13 mouse cellular contexts compared by ENCODE assay signal in the genomic region with DNA sequence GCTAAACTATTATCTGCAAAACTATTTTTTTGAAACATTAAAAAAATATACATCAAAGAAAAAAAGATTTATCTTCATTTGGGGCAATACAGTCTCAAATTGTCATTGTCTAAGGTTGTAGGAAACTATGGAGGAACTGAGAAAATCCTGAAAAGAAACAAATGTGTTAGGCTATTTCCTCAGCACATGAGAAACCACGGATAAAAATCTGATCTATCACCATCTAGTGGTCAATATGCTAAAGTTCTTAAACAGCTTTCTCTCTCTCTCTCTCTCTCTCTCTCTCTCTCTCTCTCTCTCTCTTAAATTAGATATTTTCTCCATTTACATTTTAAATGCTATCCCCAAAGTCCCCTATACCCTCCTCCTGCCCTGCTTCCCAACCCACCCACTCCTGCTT.
DNase-seq lines count a peak whose midpoint lies in the region; ATAC-seq and TF ChIP-seq lines count a peak whose summit lies in the region.
"Had no signal": no experiment of that assay in that cellular context is flagged by ENCODE, and none has a peak within 500 bp of the region (broad histone marks: within the 10 kb centered on the region; RNA-seq: fewer than 3 reads in every experiment).

No protein-coding gene starts in this region.

- TF ChIP-seq CTCF in intestine, postnatal 0 days (IDR thresholded peaks at IDR 0.05; ENCODE audit: low read depth), result peak; percentile 36; the same call in 1 of the 2 replicates
- peak; percentile 66 for TF ChIP-seq CTCF in midbrain, postnatal 0 days (IDR thresholded peaks at IDR 0.05)

- H3K36me3 ChIP-seq in intestine, postnatal 0 days (ENCODE audit: control insufficient read depth, insufficient read depth), result no peaks in the 10 kb centered on the region
- no peaks in the 10 kb centered on the region for H3K36me3 ChIP-seq in intestine, embryonic 16.5 days (ENCODE audit: control insufficient read depth, insufficient read depth, low read length)
- no peaks in the 10 kb centered on the region for H3K36me3 ChIP-seq in midbrain, postnatal 0 days (ENCODE audit: insufficient read depth, low read length)
- H3K36me3 ChIP-seq in midbrain, embryonic 16.5 days (ENCODE audit: control insufficient read depth, insufficient read depth, low read length), result no peaks in the 10 kb centered on the region
- H3K36me3 ChIP-seq: embryonic facial prominence, embryonic 15.5 days; G1E had no signal

- no peak overlapping the region for H3K9ac ChIP-seq in intestine, postnatal 0 days (ENCODE audit: low read depth, low read length)
- no peak overlapping the region for H3K9ac ChIP-seq in intestine, embryonic 16.5 days (ENCODE audit: low read depth, low read length)
- no peak overlapping the region for H3K9ac ChIP-seq in midbrain, postnatal 0 days (replicated peaks; ENCODE audit: low read length, poor library complexity, severe bottlenecking)
- no peak overlapping the region for H3K9ac ChIP-seq in midbrain, embryonic 16.5 days (ENCODE audit: low read depth, low read length)
- H3K9ac ChIP-seq: embryonic facial prominence, embryonic 15.5 days; liver, embryonic 14.5 days had no signal

- DNase-seq in midbrain, postnatal 0 days (ENCODE audit: low spot score), result peak; percentile 54
- DNase-seq in adipocyte (ENCODE audit: low spot score), result peak; percentile 41
- DNase-seq in spleen, adult 12 weeks (ENCODE audit: low spot score), result no peak
- DNase-seq in ovary, postnatal 10 days (ENCODE audit: low spot score), result no peak
- DNase-seq: cerebellum, postnatal 10 days; kidney, postnatal 25 days had no signal

- no peaks in the 10 kb centered on the region for H3K9me3 ChIP-seq in intestine, postnatal 0 days (ENCODE audit: control insufficient read depth)
- H3K9me3 ChIP-seq in intestine, embryonic 16.5 days (ENCODE audit: control insufficient read depth, low read length), result no peaks in the 10 kb centered on the region
- H3K9me3 ChIP-seq in midbrain, postnatal 0 days (ENCODE audit: low read length), result no peaks in the 10 kb centered on the region
- no peaks in the 10 kb centered on the region for H3K9me3 ChIP-seq in midbrain, embryonic 16.5 days (replicated peaks; ENCODE audit: control insufficient read depth, low read length, poor library complexity, severe bottlenecking)
- H3K9me3 ChIP-seq: embryonic facial prominence, embryonic 15.5 days; G1E had no signal

- no peak overlapping the region for H3K4me3 ChIP-seq in intestine, postnatal 0 days (ENCODE audit: low read depth, low read length)
- H3K4me3 ChIP-seq in intestine, embryonic 16.5 days (ENCODE audit: low read length), result no peak overlapping the region
- no peak overlapping the region for H3K4me3 ChIP-seq in midbrain, postnatal 0 days (ENCODE audit: low read depth, low read length)
- no peak overlapping the region for H3K4me3 ChIP-seq in midbrain, embryonic 16.5 days (ENCODE audit: low read depth, low read length)
- H3K4me3 ChIP-seq: embryonic facial prominence, embryonic 15.5 days had no signal

- ATAC-seq in intestine, postnatal 0 days, result no peak
- no peak for ATAC-seq in intestine, embryonic 16.5 days
- no peak for ATAC-seq in midbrain, postnatal 0 days (ENCODE audit: low FRiP score)
- ATAC-seq in midbrain, embryonic 16.5 days, result no peak
- ATAC-seq: inflammation-experienced regulatory T-cells, adult 6 months had no signal

- no peaks in the 10 kb centered on the region for H3K4me1 ChIP-seq in intestine, postnatal 0 days (replicated peaks; ENCODE audit: control insufficient read depth, insufficient read depth, low read length)
- H3K4me1 ChIP-seq in intestine, embryonic 16.5 days (ENCODE audit: control insufficient read depth, insufficient read depth, low read length), result no peaks in the 10 kb centered on the region
- H3K4me1 ChIP-seq in midbrain, postnatal 0 days (ENCODE audit: insufficient read depth, low read length), result no peaks in the 10 kb centered on the region
- H3K4me1 ChIP-seq in midbrain, embryonic 16.5 days (ENCODE audit: control insufficient read depth, insufficient read depth, low read length), result no peaks in the 10 kb centered on the region
- H3K4me1 ChIP-seq: embryonic facial prominence, embryonic 15.5 days had no signal

- no peak overlapping the region for H3K27ac ChIP-seq in intestine, postnatal 0 days (ENCODE audit: low read depth, low read length)
- no peak overlapping the region for H3K27ac ChIP-seq in intestine, embryonic 16.5 days (ENCODE audit: low read length)
- H3K27ac ChIP-seq in midbrain, postnatal 0 days (ENCODE audit: low read depth, low read length), result no peak overlapping the region
- H3K27ac ChIP-seq in midbrain, embryonic 16.5 days (ENCODE audit: low read length), result no peak overlapping the region
- H3K27ac ChIP-seq: embryonic facial prominence, embryonic 15.5 days; liver, embryonic 14.5 days had no signal

- 6% methylated on average over 1 of the region's 1 CpGs for WGBS in intestine, postnatal 0 days
- 7% methylated on average over 1 of the region's 1 CpGs for WGBS in intestine, embryonic 16.5 days
- WGBS in midbrain, postnatal 0 days, result 12% methylated on average over 1 of the region's 1 CpGs
- 7% methylated on average over 1 of the region's 1 CpGs for WGBS in midbrain, embryonic 16.5 days

- no peaks in the 10 kb centered on the region for H3K27me3 ChIP-seq in intestine, postnatal 0 days (replicated peaks; ENCODE audit: control insufficient read depth, insufficient read depth, low read length)
- H3K27me3 ChIP-seq in intestine, embryonic 16.5 days (replicated peaks; ENCODE audit: control insufficient read depth, insufficient read depth, low read length), result no peaks in the 10 kb centered on the region
- no peaks in the 10 kb centered on the region for H3K27me3 ChIP-seq in midbrain, postnatal 0 days (ENCODE audit: insufficient read depth, low read length)
- no peaks in the 10 kb centered on the region for H3K27me3 ChIP-seq in midbrain, embryonic 16.5 days (ENCODE audit: control insufficient read depth, insufficient read depth, low read depth, low read length)
- H3K27me3 ChIP-seq: embryonic facial prominence, embryonic 15.5 days had no signal

- no peak overlapping the region for H3K4me2 ChIP-seq in intestine, postnatal 0 days (replicated peaks; ENCODE audit: low read depth)
- H3K4me2 ChIP-seq in intestine, embryonic 16.5 days (ENCODE audit: low read depth, low read length), result no peak overlapping the region
- H3K4me2 ChIP-seq in midbrain, postnatal 0 days (ENCODE audit: low read depth, low read length, poor library complexity, severe bottlenecking), result no peak overlapping the region
- no peak overlapping the region for H3K4me2 ChIP-seq in midbrain, embryonic 16.5 days (ENCODE audit: low read length)
- H3K4me2 ChIP-seq: embryonic facial prominence, embryonic 15.5 days had no signal

Comparison
In these comparisons a context has a peak if more than half of its experiments do, and no peak if none do; other contexts are left out.
1. DNase-seq: peak in midbrain, postnatal 0 days (single experiment) and adipocyte (single experiment); none in spleen, adult 12 weeks (single experiment) and ovary, postnatal 10 days (single experiment).